Mouse (Mus musculus) spleen, adult 2 months (tissue): Measurements from ENCODE around the gene Hsf4. TPM values are rescaled to one million over a fixed set of nuclear protein-coding genes. Genes with fewer than 3 reads are reported as not detected.

ENCODE experiments used
- DNase-seq, 2 experiments: peaks; one replicate each; pipeline versions ENCODE4 v3.0.0 to v3.0.0-alpha.2; 2012 to 2021; ENCODE audit warnings: low spot score in 2 of 2, low read depth in 1 of 2
- H3K27ac ChIP-seq: fragments of 200-500 bp; 2 replicates; pipeline ENCODE4 v1.5.1; 2012; ENCODE audit warnings: low read length, inconsistent platforms; ENCODE audit not compliant: insufficient read depth
- H3K27me3 ChIP-seq: fragments of 200-500 bp; 2 replicates; pipeline ENCODE4 v1.6.1; 2012; ENCODE audit warnings: mild to moderate bottlenecking, moderate library complexity, low read length, inconsistent platforms; ENCODE audit not compliant: control insufficient read depth, insufficient read depth
- H3K36me3 ChIP-seq: fragments of 200-500 bp; 2 replicates; pipeline ENCODE4 v1.6.1; 2012; ENCODE audit warnings: mild to moderate bottlenecking, low read length, inconsistent platforms; ENCODE audit not compliant: control insufficient read depth, insufficient read depth
- H3K4me1 ChIP-seq: fragments of 200-500 bp; 2 replicates; pipeline ENCODE4 v1.6.1; 2011; ENCODE audit warnings: inconsistent platforms; ENCODE audit not compliant: control insufficient read depth, insufficient read depth, insufficient read length
- H3K4me3 ChIP-seq: fragments of 200-500 bp; 2 replicates; pipeline ENCODE4 v1.5.1; 2011; ENCODE audit warnings: mild to moderate bottlenecking, inconsistent platforms; ENCODE audit not compliant: insufficient read depth, insufficient read length; ENCODE audit errors: extremely low read depth
- CTCF ChIP-seq: fragments of 200-500 bp; IDR thresholded peaks from 2 replicates; pipeline ENCODE4 v1.5.1; 2011; ENCODE audit warnings: mild to moderate bottlenecking, inconsistent platforms; ENCODE audit not compliant: insufficient read depth, insufficient read length, insufficient replicate concordance; ENCODE audit errors: extremely low read depth
- POLR2A ChIP-seq: fragments of 200-500 bp; IDR thresholded peaks from 2 replicates; pipeline ENCODE4 v1.6.1; 2011; ENCODE audit warnings: low read depth, low read length, inconsistent platforms
- WGBS: fragments of 180-500 bp; shearing (Covaris S2); methylation state at CpG from one replicate; pipeline ENCODE4 v1.1.7; 2018; 5-methylcytosine and 5-hydroxymethylcytosine counted together
- polyA plus RNA-seq: library from polyadenylated mRNA; depleted of rRNA; stranded (reverse); fragments of >200 nt; gene quantifications from 2 replicates; pipeline ENCODE4 v1.2.3, GENCODE M21; 2012

Hsf4 gene
- polyA plus RNA-seq, 1 experiment = 2.7 TPM

DNA sequence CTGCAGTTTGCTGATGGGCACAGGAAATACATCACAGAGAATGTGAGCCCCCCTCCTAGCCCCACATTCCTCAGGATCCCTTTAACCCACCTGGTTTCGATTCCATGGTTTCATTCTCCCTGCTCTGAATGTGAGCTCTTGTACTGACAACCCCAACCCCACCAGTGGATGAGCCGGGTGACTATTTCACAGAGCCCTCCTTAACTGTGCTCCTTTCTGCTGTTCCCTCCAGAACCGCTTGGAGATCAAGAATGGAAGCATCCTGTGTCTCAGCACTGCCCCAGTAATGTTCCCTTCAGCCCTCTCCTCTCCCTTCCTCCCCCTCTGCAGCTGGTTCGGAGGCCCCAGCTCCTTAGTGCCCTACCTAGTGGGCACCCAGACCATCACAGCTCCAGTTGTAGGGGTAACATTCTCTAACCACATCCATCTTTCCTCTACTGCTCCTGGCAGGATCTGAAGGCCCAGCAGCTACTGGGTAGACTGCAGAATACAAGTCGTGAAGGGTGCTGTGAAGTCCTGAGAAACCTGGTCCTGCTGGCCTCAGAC is 36.6 kb downstream of the Hsf4 start:
- Histone ChIP-seq H3K36me3 (peaks cover 26% of the 10 kb centered on the region), H3K4me3 (no peak overlapping the region), H3K27ac (no peak overlapping the region), H3K4me1 (no peaks in the 10 kb centered on the region; the same call in 1 of the 2 replicates), H3K27me3 (no peaks in the 10 kb centered on the region)
- 53% methylated on average over 5 of the region's 5 CpGs for WGBS
- TF ChIP-seq POLR2A = no peak
- no peak for TF ChIP-seq CTCF
- no peak for DNase-seq

DNA sequence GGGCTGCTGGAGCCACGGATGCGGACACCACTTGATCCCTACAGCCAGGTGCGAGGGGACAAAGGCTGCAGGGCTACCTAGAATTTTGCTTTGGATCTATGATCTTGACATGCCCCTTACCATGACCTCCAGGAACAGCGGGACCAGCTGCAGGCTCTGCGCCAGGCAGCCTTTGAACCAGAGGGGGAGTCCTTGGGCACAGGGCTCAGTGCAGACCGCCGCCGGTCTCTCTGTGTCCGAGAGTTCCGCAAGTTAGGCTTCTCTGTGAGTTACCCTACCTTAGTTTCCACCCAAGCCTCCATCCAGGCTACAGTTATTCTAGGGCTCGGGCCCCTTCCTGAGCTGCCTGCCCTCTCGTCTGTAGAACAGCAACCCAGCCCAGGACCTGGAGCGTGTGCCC is 38.1 kb downstream of the Hsf4 start:
- peaks cover 18% of the 10 kb centered on the region for H3K36me3 ChIP-seq
- TF ChIP-seq POLR2A = no peak
- no peak for TF ChIP-seq CTCF
- H3K4me3 ChIP-seq = no peak overlapping the region
- H3K27me3 ChIP-seq = no peaks in the 10 kb centered on the region
- WGBS = 98% methylated on average over 13 of the region's 13 CpGs
- no peak for DNase-seq
- H3K27ac ChIP-seq = no peak overlapping the region
- no peaks in the 10 kb centered on the region; the same call in 1 of the 2 replicates for H3K4me1 ChIP-seq

DNA sequence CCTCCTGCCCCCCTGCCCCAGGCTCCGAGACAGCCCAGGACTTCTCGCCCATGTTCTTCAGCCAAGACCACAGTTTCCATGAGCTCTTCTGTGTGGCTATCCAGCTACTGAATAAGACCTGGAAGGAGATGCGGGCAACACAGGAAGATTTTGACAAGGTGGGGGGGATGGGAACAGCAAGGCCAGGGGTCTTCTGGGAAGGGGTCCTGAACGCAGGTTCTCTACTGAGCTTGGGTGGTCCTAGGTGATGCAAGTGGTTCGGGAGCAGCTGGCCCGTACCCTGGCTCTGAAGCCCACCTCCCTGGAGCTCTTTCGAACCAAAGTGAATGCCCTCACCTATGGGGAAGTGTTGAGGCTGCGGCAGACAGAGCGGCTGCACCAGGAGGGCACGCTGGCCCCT is 38.8 kb downstream of the Hsf4 start:
- H3K27ac ChIP-seq = no peak overlapping the region
- peaks cover 17% of the 10 kb centered on the region for H3K36me3 ChIP-seq
- H3K4me1 ChIP-seq = no peaks in the 10 kb centered on the region; the same call in 1 of the 2 replicates
- H3K27me3 ChIP-seq = no peaks in the 10 kb centered on the region
- H3K4me3 ChIP-seq = no peak overlapping the region
- no peak for TF ChIP-seq POLR2A
- no peak for TF ChIP-seq CTCF
- WGBS = 95% methylated on average over 10 of the region's 10 CpGs
- DNase-seq = no peak

DNA sequence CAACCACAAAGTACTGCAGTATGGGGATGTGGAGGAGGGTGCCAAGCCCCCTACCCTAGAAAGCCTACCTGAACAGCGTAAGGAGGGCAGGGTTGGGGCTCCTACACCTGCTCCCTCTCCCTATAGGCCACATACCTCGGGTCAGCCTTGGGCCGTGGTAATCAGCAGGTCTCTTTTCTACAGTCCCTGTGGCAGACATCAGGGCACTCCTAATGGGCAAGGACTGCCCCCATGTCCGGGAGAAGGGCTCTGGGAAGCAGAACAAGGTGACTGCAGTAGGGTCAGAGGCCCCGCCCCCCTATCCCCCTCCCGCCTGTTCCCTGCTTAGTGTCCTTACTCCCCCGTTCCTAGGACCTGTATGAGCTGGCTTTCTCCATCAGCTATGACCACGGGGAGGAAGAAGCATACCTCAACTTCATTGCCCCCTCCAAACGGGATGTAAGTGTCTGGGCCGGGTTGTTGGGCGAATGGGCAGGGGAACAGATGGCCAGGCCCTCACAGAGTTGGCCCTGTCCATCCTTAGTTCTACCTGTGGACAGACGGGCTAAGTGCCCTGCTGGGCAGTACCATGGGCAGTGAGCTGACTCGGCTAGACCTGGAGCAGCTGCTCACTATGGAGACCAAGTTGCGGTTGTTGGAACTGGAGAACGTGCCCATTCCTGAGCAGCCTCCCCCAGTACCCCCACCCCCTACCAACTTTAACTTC is 39.7 kb downstream of the Hsf4 start:
- Histone ChIP-seq H3K36me3 (peaks cover 18% of the 10 kb centered on the region), H3K27me3 (no peaks in the 10 kb centered on the region), H3K4me3 (no peak overlapping the region), H3K27ac (no peak overlapping the region), H3K4me1 (no peaks in the 10 kb centered on the region; the same call in 1 of the 2 replicates)
- no peak for TF ChIP-seq POLR2A
- no peak for TF ChIP-seq CTCF
- WGBS = 93% methylated on average over 15 of the region's 15 CpGs
- no peak for DNase-seq

DNA sequence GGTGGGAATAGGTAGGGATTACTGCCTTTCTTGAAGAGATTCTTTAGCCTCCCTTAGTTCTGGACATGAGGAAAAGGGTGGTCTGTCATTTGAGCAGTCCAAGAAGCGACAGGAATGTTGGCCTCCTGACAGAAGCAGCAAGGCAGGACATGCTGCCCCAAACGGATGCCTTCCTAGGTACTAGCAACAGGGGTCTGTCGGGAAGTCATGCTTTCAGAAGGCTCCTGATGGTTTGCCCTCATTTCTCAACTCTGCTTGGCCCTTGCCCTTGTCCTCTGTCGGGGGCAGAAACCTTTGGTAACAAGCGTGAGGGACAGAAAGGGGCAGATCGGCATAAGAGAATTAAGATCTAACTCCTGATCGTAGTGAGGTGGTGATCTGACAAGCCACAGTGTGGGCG is 40.5 kb downstream of the Hsf4 start:
- no peak for DNase-seq
- H3K36me3 ChIP-seq = peaks cover 17% of the 10 kb centered on the region
- no peak overlapping the region for H3K27ac ChIP-seq
- H3K4me1 ChIP-seq = no peaks in the 10 kb centered on the region; the same call in 1 of the 2 replicates
- H3K4me3 ChIP-seq = no peak overlapping the region
- no peak for TF ChIP-seq POLR2A
- no peak for TF ChIP-seq CTCF
- 94% methylated on average over 8 of the region's 8 CpGs for WGBS
- H3K27me3 ChIP-seq = no peaks in the 10 kb centered on the region

DNA sequence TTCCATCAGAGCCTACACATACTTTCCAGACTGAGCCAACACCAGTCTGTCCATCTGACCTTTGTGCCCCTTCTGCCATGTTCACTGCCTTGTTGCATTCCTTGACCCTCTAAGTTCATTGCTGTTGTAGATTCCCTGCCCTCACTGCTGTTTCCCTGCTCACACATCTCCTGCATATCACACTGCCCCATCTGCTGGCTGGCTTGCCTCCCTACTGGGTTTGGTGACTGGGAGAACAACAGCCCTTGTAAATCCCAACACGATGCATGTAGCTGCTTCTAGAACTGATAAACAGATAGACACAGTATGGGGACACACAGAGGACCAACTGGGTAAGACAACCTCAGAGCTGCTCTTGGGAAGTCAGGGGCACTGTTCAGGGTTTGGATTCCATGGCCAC is 42.1 kb downstream of the Hsf4 start:
- Histone ChIP-seq H3K4me1 (no peaks in the 10 kb centered on the region), H3K4me3 (no peak overlapping the region), H3K36me3 (peaks cover 19% of the 10 kb centered on the region), H3K27me3 (no peaks in the 10 kb centered on the region), H3K27ac (no peak overlapping the region)
- no peak for DNase-seq
- TF ChIP-seq POLR2A = no peak
- TF ChIP-seq CTCF = no peak
- 78% methylated on average over 1 of the region's 1 CpGs for WGBS

DNA sequence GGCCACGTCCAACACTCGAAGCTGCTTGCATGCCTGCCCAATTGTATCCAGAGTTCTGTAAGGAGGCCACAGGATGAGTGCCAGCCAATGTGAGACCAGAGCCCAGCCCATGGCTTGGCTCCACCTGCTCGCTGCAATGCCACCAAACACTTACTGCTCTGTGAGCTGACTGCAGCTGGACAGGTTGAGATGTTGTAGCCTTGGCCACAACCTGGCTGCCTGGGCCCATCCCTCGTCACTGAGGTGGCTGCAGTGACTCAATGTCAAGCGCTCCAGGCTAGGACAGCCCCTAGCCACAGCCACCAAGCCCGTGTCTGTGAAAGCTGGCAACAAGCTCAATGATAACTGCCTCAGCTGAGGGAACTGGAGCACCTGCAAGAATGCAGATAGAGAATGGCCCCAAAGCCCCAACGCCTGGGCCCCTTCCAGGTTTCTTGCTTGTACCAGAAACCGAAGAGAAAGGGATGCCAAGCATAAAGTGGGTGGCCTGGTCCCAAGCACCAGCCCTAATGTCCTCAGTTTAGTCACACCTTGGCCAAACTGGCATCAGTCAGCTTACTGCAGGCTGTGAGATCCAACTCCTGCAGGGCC is 43.4 kb downstream of the Hsf4 start:
- Histone ChIP-seq H3K36me3 (peaks cover 20% of the 10 kb centered on the region), H3K4me1 (no peaks in the 10 kb centered on the region), H3K27me3 (no peaks in the 10 kb centered on the region), H3K27ac (no peak overlapping the region), H3K4me3 (no peak overlapping the region)
- WGBS = 87% methylated on average over 8 of the region's 8 CpGs
- TF ChIP-seq CTCF (no peak), POLR2A (no peak)
- DNase-seq = no peak
